Mouse (Mus musculus) thymus, adult 2 months (tissue): ENCODE measurements at regions not wholly inside any gene's neighbourhood (a gene's known extent, or its start where the extent isn't known, plus 50 kb on each side); places are given as distances from the start of the nearest gene placed in this dataset.

Experiments
- CTCF ChIP-seq: fragments of 200-500 bp; IDR thresholded peaks from 2 replicates; pipeline ENCODE4 v1.5.1; 2012; ENCODE audit warnings: mild to moderate bottlenecking, control low read depth, low read length, moderate library complexity, borderline replicate concordance; ENCODE audit not compliant: control insufficient read depth, poor library complexity, insufficient read depth; ENCODE audit errors: extremely low read depth
- POLR2A ChIP-seq: fragments of 200-500 bp; IDR thresholded peaks from 2 replicates; pipeline ENCODE4 v1.6.1; 2012; ENCODE audit warnings: mild to moderate bottlenecking, low read length, control low read depth, moderate library complexity; ENCODE audit not compliant: control insufficient read depth, poor library complexity, insufficient read depth; ENCODE audit errors: extremely low read depth

- no peak for TF ChIP-seq CTCF
- no peak for TF ChIP-seq POLR2A
Observed at GRCm38 (mm10) chr3:41375230-41375930, 180.2 kb upstream of the Jade1 start.
